Mouse (Mus musculus) CH12.LX (cell line): ENCODE data around the gene D1Ertd622e. TPM values are rescaled to one million over a fixed set of nuclear protein-coding genes. Genes with fewer than 3 reads are reported as not detected.

Source experiments
- DNase-seq: peaks from one replicate; pipeline ENCODE4 v3.0.0-alpha.2; 2013; ENCODE audit errors: extremely low read depth
- H3K27ac ChIP-seq: 2 replicates; pipeline ENCODE4 v1.5.1; 2012; ENCODE audit warnings: low read depth, mild to moderate bottlenecking, control low read depth, moderate library complexity; ENCODE audit not compliant: insufficient read depth
- H3K27me3 ChIP-seq: replicated peaks from 2 replicates; pipeline ENCODE3; 2012; ENCODE audit warnings: inconsistent platforms
- H3K36me3 ChIP-seq, 2 experiments: replicated peaks in 1 of 2; 2 replicates each; pipeline versions ENCODE3 to v1.6.1; 2012; ENCODE audit warnings: inconsistent platforms in 1 of 2, low read length in 1 of 2, mild to moderate bottlenecking in 1 of 2, mixed read lengths in 1 of 2, moderate library complexity in 1 of 2; ENCODE audit not compliant: control insufficient read depth in 1 of 2, insufficient read depth in 1 of 2
- H3K4me1 ChIP-seq, 2 experiments: 2 replicates each; pipeline ENCODE4 v1.6.1; 2012; ENCODE audit warnings: inconsistent platforms in 1 of 2, moderate library complexity in 1 of 2; ENCODE audit not compliant: insufficient read depth in 2 of 2, control insufficient read depth in 1 of 2
- H3K4me2 ChIP-seq: 2 replicates; pipeline ENCODE4 v1.6.1; 2012; ENCODE audit warnings: low read depth, mild to moderate bottlenecking, control low read depth; ENCODE audit not compliant: poor library complexity, insufficient read depth, severe bottlenecking
- H3K4me3 ChIP-seq, 3 experiments: fragments of 150-350 bp in 1 of 3; sonication (generic) in 1 of 3; replicated peaks in 1 of 3; 2 replicates each; pipeline versions ENCODE3 to v1.5.1; 2011 to 2012; ENCODE audit warnings: low read depth in 2 of 3, low read length in 2 of 3, mild to moderate bottlenecking in 2 of 3, moderate library complexity in 2 of 3, control low read depth in 1 of 3, improper control_type of control experiment in 1 of 3, inconsistent platforms in 1 of 3, mixed read lengths in 1 of 3; ENCODE audit not compliant: poor library complexity in 1 of 3
- H3K79me2 ChIP-seq: replicated peaks from 2 replicates; pipeline ENCODE4 v1.6.1; 2012; ENCODE audit warnings: mild to moderate bottlenecking, moderate library complexity; ENCODE audit not compliant: control insufficient read depth, poor library complexity, insufficient read depth, severe bottlenecking; ENCODE audit errors: extremely low read depth
- H3K9ac ChIP-seq: 2 replicates; pipeline ENCODE4 v1.6.1; 2012; ENCODE audit warnings: low read depth, mild to moderate bottlenecking, control low read depth, moderate library complexity; ENCODE audit not compliant: insufficient read depth
- H3K9me3 ChIP-seq: replicated peaks from 2 replicates; pipeline ENCODE3; 2012; ENCODE audit warnings: low read length, inconsistent platforms, mixed read lengths
- BHLHE40 ChIP-seq: IDR thresholded peaks from 2 replicates; pipeline ENCODE4 v1.6.1; 2011; ENCODE audit warnings: mild to moderate bottlenecking, low read depth, low read length, improper control_type of control experiment
- CHD2 ChIP-seq: IDR thresholded peaks from 2 replicates; pipeline ENCODE4 v1.6.1; 2011; ENCODE audit warnings: low read length, improper control_type of control experiment
- CTCF ChIP-seq, 2 experiments: IDR thresholded peaks in 1 of 2; conservative IDR thresholded peaks in 1 of 2; 2 replicates each; pipeline ENCODE4 v1.5.1; 2011 to 2012; ENCODE audit warnings: low read depth in 2 of 2, low read length in 2 of 2, improper control_type of control experiment in 1 of 2, inconsistent platforms in 1 of 2, mild to moderate bottlenecking in 1 of 2, moderate library complexity in 1 of 2
- E2F4 ChIP-seq: IDR thresholded peaks from 2 replicates; pipeline ENCODE4 v1.6.1; 2011; ENCODE audit warnings: low read depth, low read length, improper control_type of control experiment; ENCODE audit not compliant: insufficient replicate concordance
- ELF1 ChIP-seq: IDR thresholded peaks from 2 replicates; pipeline ENCODE4 v1.6.1; 2014; ENCODE audit warnings: low read depth, mild to moderate bottlenecking, inconsistent platforms, low read length, improper control_type of control experiment
- HCFC1 ChIP-seq: IDR thresholded peaks from 2 replicates; pipeline ENCODE4 v1.6.1; 2012; ENCODE audit warnings: low read depth, mild to moderate bottlenecking, inconsistent platforms, low read length, improper control_type of control experiment
- IRF4 ChIP-seq: IDR thresholded peaks from 2 replicates; pipeline ENCODE4 v1.6.1; 2014; ENCODE audit warnings: low read depth, mild to moderate bottlenecking, inconsistent platforms, low read length, improper control_type of control experiment
- JUN ChIP-seq: IDR thresholded peaks from 2 replicates; pipeline ENCODE4 v1.6.1; 2011; ENCODE audit warnings: low read depth, mild to moderate bottlenecking, low read length, improper control_type of control experiment, moderate library complexity; ENCODE audit not compliant: insufficient read depth
- KAT2A ChIP-seq: IDR thresholded peaks from 2 replicates; pipeline ENCODE4 v1.6.1; 2012; ENCODE audit warnings: low read length, improper control_type of control experiment, inconsistent platforms; ENCODE audit not compliant: insufficient replicate concordance
- MAFK ChIP-seq: IDR thresholded peaks from 2 replicates; pipeline ENCODE4 v1.6.1; 2011; ENCODE audit warnings: low read length, improper control_type of control experiment; ENCODE audit not compliant: insufficient replicate concordance
- MAX ChIP-seq: IDR thresholded peaks from 2 replicates; pipeline ENCODE4 v1.6.1; 2011; ENCODE audit warnings: low read length, improper control_type of control experiment
- MAZ ChIP-seq: IDR thresholded peaks from 2 replicates; pipeline ENCODE4 v1.6.1; 2012; ENCODE audit warnings: low read depth, mild to moderate bottlenecking, inconsistent platforms, low read length, improper control_type of control experiment, moderate library complexity
- MEF2A ChIP-seq: IDR thresholded peaks from 2 replicates; pipeline ENCODE4 v1.6.1; 2014; ENCODE audit warnings: low read depth, mild to moderate bottlenecking, inconsistent platforms, low read length, improper control_type of control experiment, borderline replicate concordance
- MXI1 ChIP-seq: IDR thresholded peaks from 2 replicates; pipeline ENCODE4 v1.6.1; 2011; ENCODE audit warnings: mild to moderate bottlenecking, low read depth, low read length, improper control_type of control experiment
- MYC ChIP-seq: IDR thresholded peaks from 2 replicates; pipeline ENCODE4 v1.6.1; 2011; ENCODE audit warnings: low read depth, mild to moderate bottlenecking, improper control_type of control experiment, low read length
- NELFE ChIP-seq: IDR thresholded peaks from 2 replicates; pipeline ENCODE4 v1.6.1; 2011; ENCODE audit warnings: low read depth, low read length, improper control_type of control experiment
- PAX5 ChIP-seq: IDR thresholded peaks from 2 replicates; pipeline ENCODE4 v1.6.1; 2012; ENCODE audit warnings: low read length, inconsistent platforms, mixed read lengths
- POLR2A ChIP-seq: IDR thresholded peaks from 2 replicates; pipeline ENCODE4 v1.6.1; 2011; ENCODE audit warnings: low read depth, mild to moderate bottlenecking, improper control_type of control experiment, low read length
- POLR2AphosphoS2 ChIP-seq: IDR thresholded peaks from 2 replicates; pipeline ENCODE4 v1.6.1; 2011; ENCODE audit warnings: low read depth, low read length, improper control_type of control experiment
- RAD21 ChIP-seq: IDR thresholded peaks from 2 replicates; pipeline ENCODE4 v1.6.1; 2011; ENCODE audit warnings: low read depth, mild to moderate bottlenecking, low read length, improper control_type of control experiment, moderate library complexity
- RCOR1 ChIP-seq: conservative IDR thresholded peaks from 2 replicates; pipeline ENCODE4 v1.6.1; 2012; ENCODE audit warnings: low read depth, mild to moderate bottlenecking, inconsistent platforms, low read length, improper control_type of control experiment
- SIN3A ChIP-seq: IDR thresholded peaks from 2 replicates; pipeline ENCODE4 v1.6.1; 2012; ENCODE audit warnings: low read length, improper control_type of control experiment, inconsistent platforms
- TBP ChIP-seq: conservative IDR thresholded peaks from 2 replicates; pipeline ENCODE4 v1.6.1; 2011; ENCODE audit warnings: low read depth, low read length, improper control_type of control experiment
- TCF12 ChIP-seq: IDR thresholded peaks from 2 replicates; pipeline ENCODE4 v1.6.1; 2014; ENCODE audit warnings: low read depth, mild to moderate bottlenecking, inconsistent platforms, low read length, improper control_type of control experiment
- UBTF ChIP-seq: IDR thresholded peaks from 2 replicates; pipeline ENCODE4 v1.6.1; 2012; ENCODE audit warnings: low read depth, mild to moderate bottlenecking, inconsistent platforms, low read length, improper control_type of control experiment, moderate library complexity
- USF1 ChIP-seq: IDR thresholded peaks from 2 replicates; pipeline ENCODE4 v1.6.1; 2014; ENCODE audit warnings: low read depth, mild to moderate bottlenecking, inconsistent platforms, low read length, improper control_type of control experiment
- USF2 ChIP-seq: conservative IDR thresholded peaks from 2 replicates; pipeline ENCODE4 v1.6.1; 2011; ENCODE audit warnings: low read depth, low read length, improper control_type of control experiment
- ZKSCAN1 ChIP-seq: IDR thresholded peaks from 2 replicates; pipeline ENCODE4 v1.6.1; 2012; ENCODE audit warnings: low read depth, inconsistent platforms, low read length, improper control_type of control experiment, borderline replicate concordance
- ZMIZ1 ChIP-seq: IDR thresholded peaks from 2 replicates; pipeline ENCODE4 v1.6.1; 2012; ENCODE audit warnings: low read depth, mild to moderate bottlenecking, inconsistent platforms, low read length, improper control_type of control experiment
- ZNF384 ChIP-seq: IDR thresholded peaks from 2 replicates; pipeline ENCODE4 v1.6.1; 2012; ENCODE audit warnings: low read depth, low read length, improper control_type of control experiment, inconsistent platforms
- dilution Hi-C: fragments of 300-500 bp; cut with MboI; formaldehyde crosslinking; loops from 2 replicates; pipeline ENCODE4 v1.14.3; 2020; ENCODE audit warnings: low sequenced_read_pairs; ENCODE audit not compliant: extremely low pct_unique_long_range_greater_than_20kb, extremely low pct_ligation_motif_present
- in situ Hi-C: fragments of 300-500 bp; cut with MboI; formaldehyde crosslinking; loops from 3 replicates; pipeline ENCODE4 v1.14.3; 2019; ENCODE audit warnings: low sequenced_read_pairs, low pct_ligation_motif_present, low pct_unique_long_range_greater_than_20kb, mixed read lengths
- polyA plus RNA-seq: library from polyadenylated mRNA; unstranded; fragments of >175 nt; gene quantifications from 2 replicates; pipeline ENCODE4 v1.2.1, GENCODE M21; 2012; ENCODE audit warnings: low read depth; ENCODE audit not compliant: insufficient read length
- total RNA-seq, 2 experiments: library from RNA; depleted of rRNA; stranded (reverse); fragments of 300-350 nt in 1 of 2; fragments of >200 nt in 1 of 2; gene quantifications; 2 replicates each; pipeline ENCODE4 v1.2.3; 2012 to 2014

Gene D1Ertd622e
- total and polyA plus RNA-seq, 3 experiments: 9.0 to 27.3 (median 22.1) TPM

DNA sequence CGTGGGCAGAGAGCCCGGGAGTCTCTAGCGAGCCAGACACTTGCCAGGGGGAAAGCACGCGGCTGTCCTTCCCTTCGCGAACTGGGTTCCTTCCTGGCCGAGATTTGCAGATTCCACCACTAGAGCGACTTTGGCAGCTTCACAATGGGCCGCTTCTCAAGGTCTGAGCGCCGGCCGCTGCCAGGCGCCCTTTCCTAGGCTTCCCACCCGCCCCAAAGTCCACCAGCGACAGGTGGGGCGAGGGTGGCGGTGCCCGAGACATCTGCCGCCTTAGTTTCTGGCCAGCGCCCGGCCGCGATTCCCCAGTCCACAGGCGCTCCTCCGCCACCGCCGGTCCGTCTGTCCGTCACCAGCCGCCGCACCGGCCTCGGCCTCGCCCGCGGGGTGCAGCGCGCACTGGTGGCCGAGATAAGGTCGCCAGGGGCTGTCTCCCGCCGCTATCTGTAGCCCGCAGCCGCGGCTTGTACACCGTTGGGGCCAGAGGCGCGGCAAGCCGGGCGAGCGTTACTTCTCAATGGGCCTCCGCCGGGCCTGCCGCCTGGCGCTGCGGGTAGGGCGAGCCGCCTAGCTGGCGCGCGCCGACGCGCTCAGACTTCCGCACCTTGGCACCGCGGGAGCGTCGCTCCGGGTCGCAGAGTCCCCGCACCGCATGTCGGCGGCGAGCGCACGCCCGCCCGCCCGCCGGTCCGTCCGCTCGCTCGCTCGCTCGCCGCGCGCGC is 1.0 kb downstream of the D1Ertd622e start:
- Histone ChIP-seq H3K79me2 (peaks cover 22% of the 10 kb centered on the region), H3K4me3 (peak overlapping the region; percentile 53 to 80 (median 74)), H3K9me3 (no peaks in the 10 kb centered on the region), H3K36me3 (peaks cover 0 to 3% of the 10 kb centered on the region in 2 experiments), H3K9ac (peak overlapping the region; percentile 49), H3K27me3 (no peaks in the 10 kb centered on the region), H3K27ac (peak overlapping the region; percentile 58), H3K4me1 (peaks cover 9 to 39% of the 10 kb centered on the region in 2 experiments), H3K4me2 (peak overlapping the region; percentile 95)
- dilution Hi-C loops: no loop called here
- DNase-seq: peak; percentile 58
- 0 out of 2 replicates have a peak, but pooled peaks have one; percentile 2 for TF ChIP-seq ELF1
- peak; percentile 86; the same call in 1 of the 2 replicates for TF ChIP-seq UBTF
- TF ChIP-seq SIN3A: 0 out of 2 replicates have a peak, but pooled peaks have one; percentile 59
- no peak for TF ChIP-seq HCFC1
- TF ChIP-seq CTCF (conservative IDR thresholded peaks at IDR 0.05 in 1 of 2, IDR thresholded peaks at IDR 0.05 in 1 of 2; ENCODE audit: low read depth in 2 of 2, low read length in 2 of 2): peak in 1 of 2 experiments; percentile 23; a peak in 1 of 4 replicates
- TF ChIP-seq TCF12: peak; percentile 24; the same call in 1 of the 2 replicates
- TF ChIP-seq ZMIZ1: no peak
- TF ChIP-seq PAX5: no peak
- no peak for TF ChIP-seq CHD2
- in situ Hi-C loops: no loop called here

DNA sequence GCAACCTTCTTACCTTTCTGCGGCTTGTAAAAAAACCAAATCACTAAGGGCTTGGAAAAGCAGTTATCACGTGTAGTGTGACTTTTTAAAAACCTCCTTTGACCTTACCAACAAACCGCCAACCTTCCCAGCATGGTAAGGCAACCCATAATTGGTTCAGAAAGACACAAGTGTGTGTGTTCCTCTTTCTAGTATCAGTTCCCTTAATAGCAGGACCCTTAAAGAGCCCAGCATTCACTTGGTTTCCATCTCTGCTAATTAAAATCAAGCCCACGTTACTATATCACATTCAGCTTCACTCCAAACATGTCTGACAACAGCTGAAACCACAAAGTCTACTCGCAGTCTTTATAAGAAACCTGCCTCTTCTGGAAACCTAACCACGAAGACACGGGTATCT is 2.5 kb downstream of the D1Ertd622e start:
- Histone ChIP-seq H3K9ac (peak overlapping the region; percentile 49), H3K9me3 (no peaks in the 10 kb centered on the region), H3K36me3 (peaks cover 0 to 7% of the 10 kb centered on the region in 2 experiments), H3K79me2 (peaks cover 23% of the 10 kb centered on the region), H3K27me3 (no peaks in the 10 kb centered on the region), H3K27ac (peak overlapping the region; percentile 47; the same call in 1 of the 2 replicates), H3K4me1 (peaks cover 7 to 53% of the 10 kb centered on the region in 2 experiments), H3K4me3 (peak overlapping the region; percentile 53 to 80 (median 74)), H3K4me2 (peak overlapping the region; percentile 95)
- peak; percentile 88 for DNase-seq
- in situ Hi-C loops (no loop called here), dilution Hi-C loops (no loop called here)
- TF ChIP-seq BHLHE40 (peak; percentile 98), TBP (peak; percentile 61; the same call in 1 of the 2 replicates), USF2 (no peak), NELFE (peak; percentile 48; the same call in 1 of the 2 replicates), MYC (peak; percentile 85), MAZ (no peak), RCOR1 (peak; percentile 88), CHD2 (peak; percentile 66; the same call in 1 of the 2 replicates), E2F4 (peak; percentile 78; the same call in 1 of the 2 replicates), SIN3A (peak; percentile 88), MXI1 (peak; percentile 92), IRF4 (peak; percentile 97), KAT2A (0 out of 2 replicates have a peak, but pooled peaks have one; percentile 36), POLR2A (peak; percentile 25; the same call in 1 of the 2 replicates), TCF12 (peak; percentile 76), POLR2AphosphoS2 (no peak), USF1 (peak; percentile 7; the same call in 1 of the 2 replicates), ZNF384 (peak; percentile 83), MEF2A (peak; percentile 90), RAD21 (no peak), ZKSCAN1 (no peak), JUN (peak; percentile 10; the same call in 1 of the 2 replicates), MAFK (peak; percentile 75; the same call in 1 of the 2 replicates), MAX (peak; percentile 93)
